Mouse (Mus musculus): ENCODE measurements around the gene Aurkb. TPM values are rescaled to one million over a fixed set of nuclear protein-coding genes. Genes with fewer than 3 reads are reported as not detected.
A peak's percentile ranks its signal among the peaks of the same experiment; 100 is the strongest.

Gene Aurkb
- polyA plus RNA-seq, 1 experiment, result 20.3 TPM

- TF ChIP-seq GATA1 (IDR thresholded peaks at IDR 0.05; ENCODE audit: low read length) (no peak), TAL1 (IDR thresholded peaks at IDR 0.05; ENCODE audit: low read length) (no peak)
- Histone ChIP-seq H3K4me3 (replicated peaks) (no peak overlapping the region), H3K9me3 (ENCODE audit: control insufficient read depth, low read length) (no peaks in the 10 kb centered on the region)
These were observed 35.4 kb downstream of the Aurkb start for GRCm38 (mm10) chr11:69080855-69081222.

GRCm38 (mm10) chr11:69081613-69082012 is 36.2 kb downstream of the Aurkb start:
- H3K4me3 ChIP-seq (replicated peaks), result no peak overlapping the region
- no peaks in the 10 kb centered on the region for H3K36me3 ChIP-seq (ENCODE audit: control insufficient read depth)
- peaks cover 5% of the 10 kb centered on the region for H3K4me1 ChIP-seq (ENCODE audit: control insufficient read depth)
- H3K27me3 ChIP-seq (ENCODE audit: control insufficient read depth), result no peaks in the 10 kb centered on the region; the same call in 1 of the 2 replicates
- H3K9me3 ChIP-seq (ENCODE audit: control insufficient read depth, low read length), result no peaks in the 10 kb centered on the region
- TF ChIP-seq TAL1 (IDR thresholded peaks at IDR 0.05; ENCODE audit: low read length), result no peak
- no peak for TF ChIP-seq GATA1 (IDR thresholded peaks at IDR 0.05; ENCODE audit: low read length)

More at GRCm38 (mm10) chr11:69080855-69081222, 35.4 kb downstream of the Aurkb start:
- Histone ChIP-seq H3K36me3 (ENCODE audit: control insufficient read depth) (no peaks in the 10 kb centered on the region), H3K4me1 (ENCODE audit: control insufficient read depth) (peaks cover 11% of the 10 kb centered on the region), H3K27me3 (ENCODE audit: control insufficient read depth) (no peaks in the 10 kb centered on the region; the same call in 1 of the 2 replicates)

DNA sequence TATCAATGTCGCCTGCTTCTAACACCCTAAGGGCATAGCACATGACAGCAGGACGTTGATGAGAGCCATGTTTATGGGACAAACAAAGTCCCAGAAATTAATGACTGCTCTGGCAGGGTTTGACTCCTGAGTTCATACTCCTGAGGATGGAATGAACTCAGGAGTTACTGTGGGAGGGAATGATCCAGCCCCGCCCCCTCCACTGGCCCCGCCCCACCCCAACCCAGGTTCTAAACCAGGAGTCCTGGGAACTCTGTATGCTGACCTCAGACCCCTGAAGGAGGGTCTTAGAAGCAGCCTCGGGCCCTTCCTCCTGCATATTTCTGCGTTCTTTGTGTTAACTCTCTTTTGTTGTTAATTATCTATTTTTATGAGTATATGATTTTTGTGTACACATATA is 40.2 kb downstream of the Aurkb start:
- peaks cover 14% of the 10 kb centered on the region for H3K36me3 ChIP-seq (ENCODE audit: control insufficient read depth)
- H3K4me3 ChIP-seq (replicated peaks), result no peak overlapping the region
- H3K27me3 ChIP-seq (ENCODE audit: control insufficient read depth), result no peaks in the 10 kb centered on the region; the same call in 1 of the 2 replicates
- no peaks in the 10 kb centered on the region for H3K9me3 ChIP-seq (ENCODE audit: control insufficient read depth, low read length)
- H3K4me1 ChIP-seq (ENCODE audit: control insufficient read depth), result peaks cover 35% of the 10 kb centered on the region
- no peak for TF ChIP-seq GATA1 (IDR thresholded peaks at IDR 0.05; ENCODE audit: low read length)
- no peak for TF ChIP-seq TAL1 (IDR thresholded peaks at IDR 0.05; ENCODE audit: low read length)

- no peak overlapping the region for H3K4me3 ChIP-seq (replicated peaks)
- peaks cover 22% of the 10 kb centered on the region for H3K36me3 ChIP-seq (ENCODE audit: control insufficient read depth)
- TF ChIP-seq GATA1 (IDR thresholded peaks at IDR 0.05; ENCODE audit: low read length), result no peak
- no peak for TF ChIP-seq TAL1 (IDR thresholded peaks at IDR 0.05; ENCODE audit: low read length)
- H3K27me3 ChIP-seq (ENCODE audit: control insufficient read depth), result no peaks in the 10 kb centered on the region; the same call in 1 of the 2 replicates
- peaks cover 42% of the 10 kb centered on the region for H3K4me1 ChIP-seq (ENCODE audit: control insufficient read depth)
- no peaks in the 10 kb centered on the region for H3K9me3 ChIP-seq (ENCODE audit: control insufficient read depth, low read length)
These were observed 40.9 kb downstream of the Aurkb start for GRCm38 (mm10) chr11:69086390-69086789.

DNA sequence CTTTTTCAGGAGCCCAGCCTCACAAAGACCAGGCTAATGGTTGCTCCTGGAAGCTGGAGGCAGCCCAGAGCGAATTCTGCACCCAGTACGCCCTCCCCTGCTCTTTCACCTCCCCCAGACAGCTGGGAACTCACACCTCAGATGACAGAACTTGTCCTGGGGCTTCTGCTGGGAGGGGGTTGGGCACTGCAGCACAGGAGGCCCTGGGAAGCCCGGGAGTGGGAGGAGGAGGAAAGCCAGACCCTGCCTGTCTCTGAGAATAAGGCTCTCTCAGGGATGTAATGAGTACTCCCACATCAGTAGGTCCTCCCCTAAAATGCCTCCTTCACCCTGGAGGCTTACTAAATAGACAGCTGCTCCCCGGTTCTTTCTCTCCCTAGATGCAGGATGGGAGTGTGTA is 41.6 kb downstream of the Aurkb start:
- Histone ChIP-seq H3K36me3 (ENCODE audit: control insufficient read depth) (peaks cover 29% of the 10 kb centered on the region), H3K4me3 (replicated peaks) (no peak overlapping the region), H3K9me3 (ENCODE audit: control insufficient read depth, low read length) (no peaks in the 10 kb centered on the region), H3K27me3 (ENCODE audit: control insufficient read depth) (no peaks in the 10 kb centered on the region; the same call in 1 of the 2 replicates), H3K4me1 (ENCODE audit: control insufficient read depth) (peaks cover 49% of the 10 kb centered on the region)
- no peak for TF ChIP-seq GATA1 (IDR thresholded peaks at IDR 0.05; ENCODE audit: low read length)
- no peak for TF ChIP-seq TAL1 (IDR thresholded peaks at IDR 0.05; ENCODE audit: low read length)

- H3K4me1 ChIP-seq (ENCODE audit: control insufficient read depth), result peaks cover 52% of the 10 kb centered on the region
- no peak for TF ChIP-seq TAL1 (IDR thresholded peaks at IDR 0.05; ENCODE audit: low read length)
- peak overlapping the region; percentile 100 for H3K4me3 ChIP-seq (replicated peaks)
- H3K27me3 ChIP-seq (ENCODE audit: control insufficient read depth), result no peaks in the 10 kb centered on the region; the same call in 1 of the 2 replicates
- H3K36me3 ChIP-seq (ENCODE audit: control insufficient read depth), result peaks cover 33% of the 10 kb centered on the region
- no peaks in the 10 kb centered on the region for H3K9me3 ChIP-seq (ENCODE audit: control insufficient read depth, low read length)
These were observed 42.1 kb downstream of the Aurkb start for GRCm38 (mm10) chr11:69087597-69087996.

DNA sequence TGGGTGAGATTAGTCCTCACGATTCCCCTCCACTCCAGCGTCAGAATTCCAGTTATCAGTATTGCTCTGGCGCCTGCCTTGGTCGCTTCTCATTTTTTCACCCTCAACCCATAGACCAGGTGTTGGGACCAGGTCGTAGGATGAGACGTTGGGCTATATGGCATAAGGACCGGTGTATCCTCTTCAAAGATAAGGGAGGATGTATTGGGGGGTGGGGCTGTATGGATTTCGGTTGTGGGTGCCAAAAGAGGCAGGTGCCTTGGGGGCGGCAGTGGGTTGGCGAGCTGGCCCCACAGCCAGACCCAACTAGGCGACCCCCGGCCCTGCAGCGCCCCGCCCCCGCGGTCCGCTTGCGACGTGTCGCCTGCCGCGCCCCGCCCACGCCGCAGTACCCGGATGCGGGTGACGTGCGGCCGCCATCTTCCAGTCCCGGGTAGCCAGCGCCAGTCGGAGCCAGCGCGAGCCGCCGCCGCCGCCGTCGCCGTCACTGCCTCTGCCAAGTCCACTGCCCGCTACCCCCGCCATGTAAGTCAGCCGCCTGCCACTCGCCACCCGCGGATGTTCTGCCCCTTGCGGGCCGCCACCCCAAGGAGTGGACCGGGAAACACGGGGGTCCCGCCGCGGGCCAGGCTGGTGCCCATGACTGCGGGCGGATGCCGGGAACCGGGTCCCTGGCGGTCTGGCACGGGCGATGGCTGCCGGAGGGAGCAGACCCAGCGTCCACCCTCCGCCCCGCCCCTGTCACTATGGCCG is 42.8 kb downstream of the Aurkb start, which contains the start of gene Vamp2:
Gene Vamp2, plus strand, starts transcription at position 388 of the 753 bp plus-strand sequence.
- Histone ChIP-seq H3K9me3 (ENCODE audit: control insufficient read depth, low read length) (no peaks in the 10 kb centered on the region), H3K36me3 (ENCODE audit: control insufficient read depth) (peaks cover 37% of the 10 kb centered on the region), H3K4me3 (replicated peaks) (peak within 1 kb of the TSS; percentile 100), H3K4me1 (ENCODE audit: control insufficient read depth) (peaks cover 57% of the 10 kb centered on the region), H3K27me3 (ENCODE audit: control insufficient read depth) (no peaks in the 10 kb centered on the region; the same call in 1 of the 2 replicates)
- no peak for TF ChIP-seq TAL1 (IDR thresholded peaks at IDR 0.05; ENCODE audit: low read length)
- no peak for TF ChIP-seq GATA1 (IDR thresholded peaks at IDR 0.05; ENCODE audit: low read length)

GRCm38 (mm10) chr11:69088856-69089615 is 43.6 kb downstream of the Aurkb start:
- TF ChIP-seq TAL1 (IDR thresholded peaks at IDR 0.05; ENCODE audit: low read length), result peak; percentile 83
- TF ChIP-seq GATA1 (IDR thresholded peaks at IDR 0.05; ENCODE audit: low read length), result peak; percentile 65
- H3K4me3 ChIP-seq (replicated peaks), result peak overlapping the region; percentile 100
- peaks cover 61% of the 10 kb centered on the region for H3K4me1 ChIP-seq (ENCODE audit: control insufficient read depth)
- H3K27me3 ChIP-seq (ENCODE audit: control insufficient read depth), result no peaks in the 10 kb centered on the region; the same call in 1 of the 2 replicates
- peaks cover 37% of the 10 kb centered on the region for H3K36me3 ChIP-seq (ENCODE audit: control insufficient read depth)
- H3K9me3 ChIP-seq (ENCODE audit: control insufficient read depth, low read length), result no peaks in the 10 kb centered on the region

Measured in erythroblast, embryonic 14.5 days (primary cell).